ENCODE assay signal across 12 mouse cellular contexts in the genomic region with DNA sequence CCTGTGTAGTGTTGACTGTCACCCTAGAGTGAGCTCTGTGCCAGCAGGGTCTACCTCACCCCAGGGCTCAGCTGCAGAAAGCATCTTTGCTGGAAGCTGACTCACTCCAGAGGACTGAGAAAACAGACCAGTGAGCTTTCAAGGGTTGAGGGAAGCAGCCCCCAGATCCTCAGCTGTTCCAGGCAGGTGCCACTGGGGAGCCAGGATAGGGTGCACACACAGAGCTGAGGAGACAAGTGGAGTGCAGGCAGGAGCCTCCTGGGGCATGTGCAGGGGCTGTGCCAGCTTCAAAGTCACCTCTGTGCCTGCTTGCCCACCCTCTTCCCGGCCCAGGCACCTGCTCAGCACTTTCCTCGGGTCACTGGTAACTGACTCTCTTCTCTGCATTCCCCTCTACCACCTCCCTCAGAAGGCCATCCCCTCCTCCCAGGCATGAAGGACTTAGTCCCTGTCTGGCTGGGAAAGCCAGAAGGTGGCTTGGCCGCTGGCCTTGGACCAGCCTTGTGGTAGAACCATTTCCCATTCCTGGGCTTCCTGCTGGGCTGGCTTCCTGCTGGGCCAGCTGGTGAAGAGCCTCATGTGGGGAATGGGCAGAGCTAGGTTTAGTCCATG. TPM values are rescaled to one million over a fixed set of nuclear protein-coding genes. Genes with fewer than 3 reads are reported as not detected.
DNase-seq lines count a peak whose midpoint lies in the region; ATAC-seq and TF ChIP-seq lines count a peak whose summit lies in the region.
"Had no signal": no experiment of that assay in that cellular context is flagged by ENCODE, and none has a peak within 500 bp of the region (broad histone marks: within the 10 kb centered on the region; RNA-seq: fewer than 3 reads in every experiment).

No protein-coding gene starts in this region.

- no peak for TF ChIP-seq CTCF in cerebellum, adult 2 months (IDR thresholded peaks at IDR 0.05; ENCODE audit: borderline replicate concordance, insufficient read depth, low read depth, low read length)

- H3K36me3 ChIP-seq in hindbrain, embryonic 10.5 days, result no peaks in the 10 kb centered on the region
- no peaks in the 10 kb centered on the region for H3K36me3 ChIP-seq in hindbrain, embryonic 11.5 days (ENCODE audit: control insufficient read depth, insufficient read depth, low read length)
- no peaks in the 10 kb centered on the region for H3K36me3 ChIP-seq in forebrain, embryonic 15.5 days

- peak overlapping the region; percentile 45 for H3K27ac ChIP-seq in hindbrain, embryonic 10.5 days
- H3K27ac ChIP-seq in hindbrain, embryonic 11.5 days (ENCODE audit: low read depth, low read length), result no peak overlapping the region
- no peak overlapping the region for H3K27ac ChIP-seq in cerebellum, adult 2 months (ENCODE audit: insufficient read depth, low read length)
- H3K27ac ChIP-seq in forebrain, embryonic 15.5 days (replicated peaks), result peak overlapping the region; percentile 56
- H3K27ac ChIP-seq: layer of hippocampus, adult 2 months; macrophage had no signal

- no peak for ATAC-seq in hindbrain, embryonic 11.5 days (ENCODE audit: low FRiP score)
- no peak for ATAC-seq in forebrain, embryonic 15.5 days (replicated peaks)

- H3K4me1 ChIP-seq in hindbrain, embryonic 10.5 days (replicated peaks), result peaks cover 74% of the 10 kb centered on the region
- H3K4me1 ChIP-seq in hindbrain, embryonic 11.5 days (replicated peaks; ENCODE audit: control insufficient read depth, insufficient read depth, low read length), result peaks cover 19% of the 10 kb centered on the region
- peaks cover 38% of the 10 kb centered on the region for H3K4me1 ChIP-seq in cerebellum, adult 2 months (ENCODE audit: control insufficient read depth, insufficient read depth, low read length)
- H3K4me1 ChIP-seq in forebrain, embryonic 15.5 days, result peaks cover 73% of the 10 kb centered on the region

- WGBS in hindbrain, embryonic 10.5 days, result 45% methylated on average over 3 of the region's 3 CpGs
- WGBS in hindbrain, embryonic 11.5 days, result 37% methylated on average over 3 of the region's 3 CpGs
- WGBS in cerebellum, adult 2 months, result 8% methylated on average over 3 of the region's 3 CpGs
- 41% methylated on average over 3 of the region's 3 CpGs for WGBS in forebrain, embryonic 15.5 days

- H3K4me2 ChIP-seq in hindbrain, embryonic 11.5 days (replicated peaks; ENCODE audit: low read depth, low read length), result no peak overlapping the region
- no peak overlapping the region for H3K4me2 ChIP-seq in forebrain, embryonic 15.5 days (replicated peaks)

- H3K9me3 ChIP-seq in hindbrain, embryonic 10.5 days, result no peaks in the 10 kb centered on the region
- H3K9me3 ChIP-seq in hindbrain, embryonic 11.5 days (ENCODE audit: control insufficient read depth, low read length), result no peaks in the 10 kb centered on the region
- H3K9me3 ChIP-seq in forebrain, embryonic 15.5 days, result no peaks in the 10 kb centered on the region

- H3K27me3 ChIP-seq in hindbrain, embryonic 10.5 days (ENCODE audit: insufficient read depth, poor library complexity, severe bottlenecking), result peaks cover 89% of the 10 kb centered on the region
- H3K27me3 ChIP-seq in hindbrain, embryonic 11.5 days (ENCODE audit: control insufficient read depth, insufficient read depth, low read length), result peaks cover 16% of the 10 kb centered on the region
- H3K27me3 ChIP-seq in cerebellum, adult 2 months (ENCODE audit: control insufficient read depth, insufficient read depth, low read length), result no peaks in the 10 kb centered on the region
- H3K27me3 ChIP-seq in forebrain, embryonic 15.5 days, result no peaks in the 10 kb centered on the region

- DNase-seq in hindbrain, embryonic 10.5 days (ENCODE audit: low spot score), result no peak
- DNase-seq in hindbrain, embryonic 11.5 days (ENCODE audit: low spot score), result no peak
- DNase-seq in cerebellum, adult 2 months, result peak; percentile 77 to 81
- DNase-seq in kidney, postnatal 4 days, result peak; percentile 52 to 73
- DNase-seq in liver, result no peak
- no peak for DNase-seq in embryo, embryonic 9.5 days (ENCODE audit: extremely low spot score)
- DNase-seq in spleen, postnatal 36 days (ENCODE audit: low spot score in 2 of 2), result no peak
- DNase-seq: adrenal gland, postnatal 25 days; heart, postnatal 4 days had no signal

- no peak overlapping the region for H3K4me3 ChIP-seq in hindbrain, embryonic 10.5 days
- H3K4me3 ChIP-seq in hindbrain, embryonic 11.5 days (ENCODE audit: low read depth, low read length), result no peak overlapping the region
- no peak overlapping the region for H3K4me3 ChIP-seq in cerebellum, adult 2 months (replicated peaks; ENCODE audit: insufficient read depth, low read depth, low read length)
- H3K4me3 ChIP-seq in forebrain, embryonic 15.5 days, result no peak overlapping the region
- H3K4me3 ChIP-seq: layer of hippocampus, adult 2 months had no signal

- no peak overlapping the region for H3K9ac ChIP-seq in hindbrain, embryonic 11.5 days (ENCODE audit: low read depth, low read length)
- H3K9ac ChIP-seq in forebrain, embryonic 15.5 days (replicated peaks), result no peak overlapping the region; the same call in 1 of the 2 replicates

- no peak for TF ChIP-seq POLR2A in cerebellum, adult 2 months (IDR thresholded peaks at IDR 0.05; ENCODE audit: borderline replicate concordance, insufficient read depth, low read length)

RNA-seq across cellular contexts. Expression of gene Otub1, which starts 27.2 kb away (rescaled TPM):
- 273 and 309 TPM in 2 replicates for polyA plus RNA-seq in hindbrain, embryonic 10.5 days (2016; fragmentation: Nextera tagmentation; extraction: Ambion mirVana)
- polyA plus RNA-seq in hindbrain, embryonic 11.5 days (2014; fragmentation: Nextera tagmentation; extraction: Ambion mirVana), result 246 and 250 TPM in 2 replicates
- 234 and 248 TPM in 2 replicates for polyA plus RNA-seq in cerebellum, adult 2 months (2012; rRNA removed)
- polyA plus RNA-seq in forebrain, embryonic 15.5 days (2015; fragmentation: Nextera tagmentation; extraction: Ambion mirVana), result 232 and 233 TPM in 2 replicates

RNA-seq across cellular contexts. Expression of gene Cox8a, which starts 38.5 kb away (rescaled TPM):
- 914 and 944 TPM in 2 replicates for polyA plus RNA-seq in hindbrain, embryonic 10.5 days (2016; fragmentation: Nextera tagmentation; extraction: Ambion mirVana)
- 762 and 780 TPM in 2 replicates for polyA plus RNA-seq in hindbrain, embryonic 11.5 days (2014; fragmentation: Nextera tagmentation; extraction: Ambion mirVana)
- 1,171 and 1,228 TPM in 2 replicates for polyA plus RNA-seq in cerebellum, adult 2 months (2012; rRNA removed)
- polyA plus RNA-seq in forebrain, embryonic 15.5 days (2015; fragmentation: Nextera tagmentation; extraction: Ambion mirVana), result 656 and 676 TPM in 2 replicates

Comparison
In these comparisons a context has a peak if more than half of its experiments do, and no peak if none do; other contexts are left out.
1. H3K27ac ChIP-seq: peak in hindbrain, embryonic 10.5 days (single experiment) and forebrain, embryonic 15.5 days (single experiment); none in hindbrain, embryonic 11.5 days (single experiment) and cerebellum, adult 2 months (single experiment).
2. DNase-seq: peak in cerebellum, adult 2 months (2 of 2) and kidney, postnatal 4 days (2 of 2); none in hindbrain, embryonic 10.5 days (single experiment), hindbrain, embryonic 11.5 days (single experiment), liver (single experiment), embryo, embryonic 9.5 days (single experiment) and spleen, postnatal 36 days (0 of 2).